Mouse (Mus musculus) heart, postnatal 0 days (tissue): ENCODE measurements around the gene Eml4. TPM values are rescaled to one million over a fixed set of nuclear protein-coding genes. Genes with fewer than 3 reads are reported as not detected.

ENCODE experiments used
- ATAC-seq: fragments of 200-750 bp; cut with Nextera tagmentation; 2 replicates; pipeline ENCODE4 v1.8.0; 2017; ENCODE audit warnings: low read depth, moderate number of reproducible peaks, moderate library complexity; ENCODE audit not compliant: insufficient read depth
- DNase-seq: peaks from one replicate; pipeline ENCODE4 v3.0.0-alpha.2; 2016; ENCODE audit warnings: low spot score
- H3K27ac ChIP-seq: fragments of 300-500 bp; sonication (generic); 2 replicates; pipeline ENCODE4 v1.5.1; 2014; ENCODE audit warnings: low read depth, mild to moderate bottlenecking
- H3K27me3 ChIP-seq: fragments of 300-500 bp; sonication (generic); 2 replicates; pipeline ENCODE4 v1.6.1; 2014; ENCODE audit warnings: low read length, mixed read lengths; ENCODE audit not compliant: control insufficient read depth, insufficient read depth
- H3K36me3 ChIP-seq: fragments of 300-500 bp; sonication (generic); replicated peaks from 2 replicates; pipeline ENCODE4 v1.6.1; 2014; ENCODE audit warnings: low read length, mixed read lengths; ENCODE audit not compliant: control insufficient read depth, insufficient read depth
- H3K4me1 ChIP-seq: fragments of 300-500 bp; sonication (generic); 2 replicates; pipeline ENCODE4 v1.6.1; 2014; ENCODE audit warnings: antibody characterized with exemption; ENCODE audit not compliant: control insufficient read depth, insufficient read depth
- H3K4me2 ChIP-seq: fragments of 300-500 bp; sonication (generic); 2 replicates; pipeline ENCODE4 v1.6.1; 2014; ENCODE audit warnings: low read depth, mild to moderate bottlenecking, low read length, moderate library complexity
- H3K4me3 ChIP-seq: fragments of 300-500 bp; sonication (generic); 2 replicates; pipeline ENCODE4 v1.5.1; 2014; ENCODE audit warnings: low read depth, low read length
- H3K9ac ChIP-seq: fragments of 300-500 bp; sonication (generic); replicated peaks from 2 replicates; pipeline ENCODE4 v1.6.1; 2014; ENCODE audit warnings: low read depth, low read length, mixed read lengths
- H3K9me3 ChIP-seq: fragments of 300-500 bp; sonication (generic); replicated peaks from 2 replicates; pipeline ENCODE4 v1.6.1; 2016; ENCODE audit warnings: low read length; ENCODE audit not compliant: control insufficient read depth
- CTCF ChIP-seq: IDR thresholded peaks from 2 replicates; pipeline ENCODE4 v1.5.1; 2016; ENCODE audit warnings: antibody characterized with exemption, control low read depth, low read depth
- EP300 ChIP-seq: IDR thresholded peaks from 2 replicates; pipeline ENCODE4 v1.6.1; 2016; ENCODE audit warnings: antibody characterized with exemption, low read depth
- WGBS: fragments of 180-500 bp; shearing (Covaris S2); extraction: QIAGEN DNeasy Blood & Tissue Kit; methylation state at CpG from one replicate; pipeline ENCODE4 v1.1.7; 2014; 5-methylcytosine and 5-hydroxymethylcytosine counted together
- polyA plus RNA-seq: library from polyadenylated mRNA; unstranded; fragments of >200 nt; fragmentation: Nextera tagmentation; extraction: Ambion mirVana; gene quantifications from 2 replicates; pipeline ENCODE4 v1.2.1, GENCODE M21; 2015
- total RNA-seq: library from RNA; depleted of rRNA; stranded (reverse); fragments of >200 nt; gene quantifications from 2 replicates; pipeline ENCODE4 v1.2.3, GENCODE M21; 2014; ENCODE audit warnings: low replicate concordance

The Eml4 gene
- total and polyA plus RNA-seq, 2 experiments from 2014 or later = 5.0 to 15.6 TPM

DNA sequence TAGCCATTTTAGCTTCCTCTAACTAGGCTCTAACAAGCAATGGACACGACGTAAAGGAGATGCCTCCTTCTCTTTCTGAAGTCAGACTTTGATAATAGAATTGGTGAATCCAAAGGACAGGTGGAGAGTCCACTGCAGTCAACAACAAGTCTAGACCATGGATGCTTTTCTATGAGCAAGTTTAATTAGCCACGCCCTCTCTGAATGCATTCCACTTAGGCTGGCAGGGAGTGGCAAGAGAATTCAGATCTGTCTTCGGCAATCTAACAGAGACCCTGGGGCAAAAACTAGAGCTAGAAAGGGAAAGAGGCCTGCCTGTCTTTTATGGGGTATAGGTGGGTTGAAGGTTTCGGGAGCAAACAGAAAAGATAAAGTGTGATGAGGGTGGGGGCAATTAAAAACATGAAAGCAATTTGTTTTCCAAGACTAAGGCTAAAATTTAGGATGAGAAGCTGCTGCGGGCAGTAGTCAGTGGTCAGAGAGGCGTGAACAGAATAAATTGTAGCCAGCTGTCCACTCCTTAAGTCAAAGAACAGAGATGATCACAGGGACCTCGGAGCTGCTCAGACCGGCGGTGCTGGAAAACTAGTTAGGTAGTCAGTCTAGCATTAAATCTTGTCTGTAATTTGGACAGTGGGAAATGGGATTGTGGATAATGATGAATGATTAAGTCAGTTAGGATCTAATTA is 27.2 kb downstream of the Eml4 start:
- ATAC-seq = no peak
- H3K27me3 ChIP-seq = no peaks in the 10 kb centered on the region
- no peaks in the 10 kb centered on the region for H3K36me3 ChIP-seq
- H3K9ac ChIP-seq = no peak overlapping the region
- no peak for DNase-seq
- 81% methylated on average over 10 of the region's 10 CpGs for WGBS
- TF ChIP-seq CTCF (no peak), EP300 (no peak)
- no peak overlapping the region for H3K4me2 ChIP-seq
- 0 out of 2 replicates have a peak, but pooled peaks cover 2% of the 10 kb centered on the region for H3K4me1 ChIP-seq
- no peaks in the 10 kb centered on the region for H3K9me3 ChIP-seq
- no peak overlapping the region for H3K4me3 ChIP-seq
- H3K27ac ChIP-seq = no peak overlapping the region

- no peak for DNase-seq
- Histone ChIP-seq H3K9me3 (no peaks in the 10 kb centered on the region), H3K27ac (no peak overlapping the region), H3K4me2 (no peak overlapping the region), H3K27me3 (no peaks in the 10 kb centered on the region), H3K4me1 (0 out of 2 replicates have a peak, but pooled peaks cover 2% of the 10 kb centered on the region), H3K36me3 (no peaks in the 10 kb centered on the region), H3K9ac (no peak overlapping the region), H3K4me3 (no peak overlapping the region)
- TF ChIP-seq EP300 (no peak), CTCF (no peak)
- ATAC-seq = no peak
- WGBS = 80% methylated on average over 4 of the region's 4 CpGs
Measured at GRCm38 (mm10) chr17:83378444-83378762, 27.7 kb downstream of the Eml4 start.

- DNase-seq (no peak), ATAC-seq (no peak)
- no peaks in the 10 kb centered on the region for H3K36me3 ChIP-seq
- 90% methylated on average over 2 of the region's 2 CpGs for WGBS
- H3K27ac ChIP-seq = no peak overlapping the region
- H3K9me3 ChIP-seq = no peaks in the 10 kb centered on the region
- no peaks in the 10 kb centered on the region for H3K27me3 ChIP-seq
- H3K9ac ChIP-seq = no peak overlapping the region
- no peak for TF ChIP-seq CTCF
- no peak for TF ChIP-seq EP300
- 0 out of 2 replicates have a peak, but pooled peaks cover 2% of the 10 kb centered on the region for H3K4me1 ChIP-seq
- no peak overlapping the region for H3K4me2 ChIP-seq
- no peak overlapping the region for H3K4me3 ChIP-seq
Measured at GRCm38 (mm10) chr17:83379366-83379765, 28.6 kb downstream of the Eml4 start.

DNA sequence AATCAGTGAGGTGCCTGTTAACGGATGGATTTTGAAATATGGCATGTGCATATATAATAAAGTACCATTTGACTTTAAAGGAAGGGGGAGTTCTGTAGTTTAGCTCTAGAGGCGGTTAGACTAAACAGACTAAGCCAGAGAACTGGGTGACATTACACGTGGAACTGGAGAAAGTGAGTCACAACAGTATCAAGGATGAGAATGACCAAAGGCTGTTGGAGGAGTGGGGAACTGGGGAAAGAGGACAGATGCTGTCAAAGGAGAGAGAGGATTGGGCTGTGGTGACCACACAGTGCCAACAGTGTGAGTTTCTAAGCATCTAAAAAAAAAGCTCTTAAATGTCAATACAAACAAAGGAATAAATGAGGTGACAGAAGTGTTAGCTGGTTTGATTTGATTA is 29.1 kb downstream of the Eml4 start:
- H3K4me2 ChIP-seq = no peak overlapping the region
- H3K9me3 ChIP-seq = no peaks in the 10 kb centered on the region
- ATAC-seq (no peak), DNase-seq (no peak)
- H3K4me1 ChIP-seq = 0 out of 2 replicates have a peak, but pooled peaks cover 2% of the 10 kb centered on the region
- H3K36me3 ChIP-seq = no peaks in the 10 kb centered on the region
- TF ChIP-seq CTCF = no peak
- no peak for TF ChIP-seq EP300
- H3K9ac ChIP-seq = no peak overlapping the region
- H3K27ac ChIP-seq = no peak overlapping the region
- no peaks in the 10 kb centered on the region for H3K27me3 ChIP-seq
- 79% methylated on average over 3 of the region's 3 CpGs for WGBS
- H3K4me3 ChIP-seq = no peak overlapping the region

DNA sequence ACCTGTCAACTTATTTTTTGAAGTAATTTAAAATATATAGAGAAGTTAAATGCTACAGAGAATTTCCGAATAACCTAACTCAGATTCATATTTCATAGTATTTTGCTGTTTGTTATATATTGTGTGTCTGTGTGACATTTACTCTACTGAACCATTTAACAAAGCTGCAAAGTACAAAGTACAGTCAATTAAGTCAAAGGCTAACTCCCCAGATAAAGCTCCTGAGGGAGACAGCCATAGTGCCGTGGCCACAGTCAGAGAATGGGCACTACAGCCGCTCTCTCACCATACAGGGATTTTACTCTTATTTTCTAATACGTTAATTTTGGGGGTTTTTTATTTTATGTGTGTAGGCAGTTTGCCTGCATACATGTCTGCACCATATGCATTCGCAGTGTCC is 32.0 kb downstream of the Eml4 start:
- 87% methylated on average over 5 of the region's 5 CpGs for WGBS
- Histone ChIP-seq H3K4me1 (no peaks in the 10 kb centered on the region), H3K4me3 (no peak overlapping the region), H3K9ac (no peak overlapping the region), H3K27ac (no peak overlapping the region), H3K27me3 (no peaks in the 10 kb centered on the region), H3K36me3 (no peaks in the 10 kb centered on the region), H3K9me3 (no peaks in the 10 kb centered on the region), H3K4me2 (no peak overlapping the region)
- ATAC-seq (no peak), DNase-seq (no peak)
- no peak for TF ChIP-seq CTCF
- no peak for TF ChIP-seq EP300

GRCm38 (mm10) chr17:83384981-83385380 is 34.2 kb downstream of the Eml4 start:
- Histone ChIP-seq H3K27me3 (no peaks in the 10 kb centered on the region), H3K4me1 (no peaks in the 10 kb centered on the region)
- WGBS = 88% methylated on average over 2 of the region's 2 CpGs

More at GRCm38 (mm10) chr17:83384981-83385380, 34.2 kb downstream of the Eml4 start:
- H3K27ac ChIP-seq = no peak overlapping the region
- H3K9ac ChIP-seq = no peak overlapping the region
- TF ChIP-seq CTCF (no peak), EP300 (no peak)
- no peak for DNase-seq
- H3K9me3 ChIP-seq = no peaks in the 10 kb centered on the region
- H3K4me2 ChIP-seq = no peak overlapping the region
- no peak for ATAC-seq
- H3K4me3 ChIP-seq = no peak overlapping the region
- H3K36me3 ChIP-seq = no peaks in the 10 kb centered on the region
